Mouse (Mus musculus) ES-E14 (cell line): ENCODE results near the gene Nxn.

Experiments
- CHD2 ChIP-seq: IDR thresholded peaks from 2 replicates; pipeline ENCODE4 v1.6.1; 2014; ENCODE audit warnings: mild to moderate bottlenecking, low read depth, low read length, inconsistent platforms
- ZC3H11A ChIP-seq: IDR thresholded peaks from 2 replicates; pipeline ENCODE4 v1.6.1; 2012; ENCODE audit warnings: low read depth, mild to moderate bottlenecking, inconsistent platforms, low read length, borderline replicate concordance

GRCm38 (mm10) chr11:76267550-76267949, 131.4 kb downstream of the Nxn start:
- TF ChIP-seq CHD2 (no peak), ZC3H11A (no peak)
